Mouse (Mus musculus) Muller cell, postnatal 12 days (primary cell): ENCODE measurements at regions not wholly inside any gene's neighbourhood (a gene's known extent, or its start where the extent isn't known, plus 50 kb on each side); places are given as distances from the start of the nearest gene placed in this dataset.

Experiments used
- DNase-seq: peaks from one replicate; pipeline ENCODE4 v3.0.0-alpha.2; 2015; ENCODE audit errors: inconsistent ontology term

DNA sequence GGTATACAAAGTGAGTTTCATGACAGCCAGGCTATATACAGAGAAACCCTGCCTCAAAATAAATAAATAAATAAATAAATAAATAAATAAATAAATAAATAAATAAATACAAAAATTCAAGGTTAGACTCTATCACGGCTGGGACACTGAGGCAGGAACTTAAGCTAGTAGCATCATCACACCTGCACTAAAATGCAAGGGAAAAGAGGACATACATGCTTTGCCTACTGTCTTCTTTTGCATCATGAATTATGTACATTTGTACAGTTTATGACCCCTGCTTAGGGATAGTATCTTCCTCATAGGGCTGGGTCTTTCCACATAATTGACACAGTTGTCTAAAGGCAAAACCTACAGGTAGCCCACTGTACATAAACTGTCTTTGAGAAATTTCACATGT lies 252.5 kb downstream of the Tpm3-rs7 start:
- no peak for DNase-seq

DNA sequence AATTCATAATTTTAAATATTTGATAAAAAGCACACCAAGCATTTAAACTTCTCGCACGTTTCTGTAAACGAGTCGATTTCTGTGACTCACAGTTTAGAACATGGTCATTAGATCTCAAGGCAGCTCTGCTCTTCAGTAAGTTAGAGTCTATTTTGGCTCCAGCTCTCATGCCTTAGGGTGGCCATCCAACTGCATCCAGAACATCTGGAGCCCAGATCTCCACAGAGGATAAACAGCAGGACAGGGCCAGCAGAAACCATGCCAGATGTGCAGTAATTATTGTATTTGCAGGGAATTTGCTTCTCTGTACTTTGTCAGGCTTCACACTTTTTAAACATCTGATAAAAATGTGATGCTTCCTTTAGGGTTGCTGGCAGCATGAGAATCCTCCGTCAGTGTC lies 276.4 kb downstream of the Tpm3-rs7 start:
- no peak for DNase-seq

DNA sequence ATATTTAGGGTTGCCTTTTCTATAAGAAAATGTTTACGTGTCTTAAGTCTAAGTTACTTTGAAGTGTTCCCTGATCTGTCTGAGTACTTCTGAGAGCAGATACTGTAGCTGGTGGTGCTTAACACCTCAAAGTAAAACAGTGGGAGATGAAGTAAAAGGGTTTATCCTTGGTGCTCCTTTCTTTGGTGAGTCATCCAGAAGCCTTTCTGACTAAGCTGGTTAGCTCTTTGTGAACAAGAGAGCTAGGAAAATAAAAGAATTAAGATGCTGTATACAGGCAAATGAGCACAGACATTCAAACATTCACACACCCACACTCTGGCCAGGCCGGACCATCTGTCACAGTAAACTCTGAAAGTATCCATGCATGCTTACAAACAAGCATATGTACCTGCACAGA lies 312.7 kb downstream of the Tpm3-rs7 start:
- peak; percentile 20 for DNase-seq

DNA sequence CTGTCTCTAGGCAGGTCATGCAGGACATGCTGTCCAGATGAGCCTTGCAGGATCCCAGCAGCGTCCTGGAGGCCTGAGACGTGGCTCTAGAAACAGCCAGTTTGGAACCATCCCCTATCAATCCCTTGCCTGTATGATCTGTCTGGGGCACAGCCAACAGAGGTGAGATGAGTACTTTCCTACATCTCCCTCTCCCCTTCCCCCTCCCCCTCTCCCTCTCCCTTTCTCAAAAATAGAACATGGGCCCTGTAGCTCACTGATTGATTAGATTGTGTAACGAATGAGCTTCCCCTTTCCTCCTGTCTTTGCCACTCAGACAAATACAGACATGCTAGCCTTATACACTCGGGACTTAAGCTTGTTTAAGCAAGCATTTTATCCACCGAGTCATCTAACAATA lies 336.9 kb downstream of the Tpm3-rs7 start:
- DNase-seq = no peak

DNA sequence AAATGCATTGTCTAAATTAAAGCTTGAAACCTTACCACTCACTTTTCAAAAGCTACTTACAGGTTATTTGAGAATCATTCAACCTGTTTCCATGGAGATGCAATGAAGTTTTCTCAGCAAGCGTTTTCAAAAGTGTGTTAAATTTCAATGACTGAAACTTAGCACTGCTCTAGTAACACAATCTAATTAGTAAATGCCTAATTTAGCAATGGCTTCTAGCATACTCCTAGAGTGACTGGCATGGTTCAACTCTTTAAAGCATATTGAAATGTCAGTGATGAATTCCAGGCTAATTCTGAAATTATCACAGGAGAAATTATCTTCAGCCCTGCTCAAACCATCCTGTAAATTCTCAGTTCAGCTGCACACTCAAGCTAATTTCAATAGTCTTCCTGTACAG lies 342.5 kb downstream of the Tpm3-rs7 start:
- no peak for DNase-seq

DNA sequence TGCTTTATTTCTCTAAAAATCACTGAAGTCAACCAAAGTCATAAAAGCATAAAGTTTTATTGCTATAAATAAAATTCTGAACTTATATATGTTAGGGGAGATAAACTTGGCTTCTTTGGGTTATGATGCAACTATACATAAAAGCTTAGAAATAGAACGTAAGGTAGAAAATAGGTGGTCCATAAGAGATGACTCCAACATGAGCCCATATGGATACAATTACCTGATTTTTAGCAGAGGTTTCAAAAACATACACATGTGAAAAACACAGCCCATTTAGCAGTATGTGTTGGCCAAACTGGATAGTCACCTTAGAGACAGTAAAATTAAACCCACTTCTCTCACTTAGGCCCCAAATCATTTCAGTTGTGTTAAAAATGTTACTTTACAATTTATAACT lies 354.3 kb downstream of the Tpm3-rs7 start:
- no peak for DNase-seq

DNA sequence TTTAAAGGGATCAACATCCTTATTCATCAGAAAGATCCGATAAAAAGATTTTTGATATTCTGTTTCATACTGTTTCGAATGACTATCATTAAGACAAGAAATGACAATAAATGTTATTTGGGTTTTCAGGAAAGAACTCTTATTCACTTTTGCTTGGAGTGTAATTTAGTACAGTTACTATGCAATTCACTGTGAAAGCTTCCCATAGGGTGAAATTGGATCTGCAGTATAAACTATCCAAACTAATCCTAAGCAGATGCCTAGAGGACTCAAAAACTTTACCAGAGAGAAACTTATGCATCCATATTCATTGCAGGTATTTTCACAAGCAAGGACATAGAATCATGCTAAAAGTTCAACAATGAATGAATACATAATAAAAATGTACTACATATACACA lies 355.0 kb downstream of the Tpm3-rs7 start:
- DNase-seq = no peak

DNA sequence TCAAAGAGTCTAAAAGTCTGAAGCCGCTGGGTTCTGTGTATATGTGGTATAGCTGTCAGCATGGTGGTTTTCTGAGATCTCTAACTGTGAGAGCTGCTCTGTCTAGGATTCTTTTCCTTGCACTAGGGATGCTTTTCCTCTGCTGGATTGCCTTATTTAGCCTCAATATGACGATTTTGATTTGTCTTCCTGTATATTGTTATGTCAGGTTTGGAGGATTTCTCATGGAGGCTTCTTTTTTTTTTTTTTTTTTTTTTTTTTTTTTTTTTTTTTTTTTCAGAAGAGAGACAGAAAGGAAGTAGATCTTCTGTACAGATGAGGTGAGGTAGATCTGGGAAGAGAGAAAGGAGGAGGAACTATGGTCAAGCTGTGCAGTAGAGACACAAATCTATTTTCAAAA lies 396.5 kb downstream of the Tpm3-rs7 start:
- no peak for DNase-seq
